Mouse (Mus musculus): ENCODE data around the gene Iqca. TPM values are rescaled to one million over a fixed set of nuclear protein-coding genes. Genes with fewer than 3 reads are reported as not detected.

Iqca gene
- total and polyA plus RNA-seq, 2 experiments from 2014 or later, result 0.52 to 1.5 TPM

DNA sequence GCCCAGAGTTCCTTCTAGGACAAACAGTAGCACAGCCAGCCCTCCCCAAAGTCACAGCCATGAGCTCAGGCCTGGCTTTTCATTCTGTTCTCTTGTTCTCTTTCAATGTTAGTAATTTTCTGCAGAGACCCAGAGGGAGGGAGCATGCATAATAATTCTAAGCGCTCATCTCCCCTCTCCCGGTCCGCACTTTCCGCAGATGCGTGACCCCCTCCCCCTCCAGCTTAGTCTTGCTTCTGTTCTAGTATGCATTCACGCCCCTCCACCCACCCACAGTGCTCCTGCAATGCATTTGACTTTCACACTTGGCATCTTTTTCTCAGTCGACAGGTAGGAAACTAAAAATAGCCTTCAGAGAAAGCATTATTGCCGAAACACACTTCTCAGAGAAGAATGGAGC, 21.1 kb upstream of the Iqca start:
- Histone ChIP-seq H3K4me2 (ENCODE audit: low read depth) (no peak overlapping the region), H3K9me3 (ENCODE audit: low read length) (no peaks in the 10 kb centered on the region), H3K4me1 (ENCODE audit: insufficient read depth) (0 out of 2 replicates have a peak, but pooled peaks cover 10% of the 10 kb centered on the region), H3K4me3 (ENCODE audit: low read depth, low read length) (no peak overlapping the region), H3K27ac (ENCODE audit: low read depth, low read length) (0 out of 2 replicates have a peak overlapping the region, but pooled peaks have one; percentile 45), H3K36me3 (ENCODE audit: insufficient read depth) (no peaks in the 10 kb centered on the region), H3K27me3 (ENCODE audit: insufficient read depth, low read length) (no peaks in the 10 kb centered on the region), H3K9ac (no peak overlapping the region)
- no peak for TF ChIP-seq CTCF (IDR thresholded peaks at IDR 0.05; ENCODE audit: low read depth)
- 38% methylated on average over 8 of the region's 8 CpGs for WGBS
- ATAC-seq (peak; percentile 86), DNase-seq (peak; percentile 62)

DNA sequence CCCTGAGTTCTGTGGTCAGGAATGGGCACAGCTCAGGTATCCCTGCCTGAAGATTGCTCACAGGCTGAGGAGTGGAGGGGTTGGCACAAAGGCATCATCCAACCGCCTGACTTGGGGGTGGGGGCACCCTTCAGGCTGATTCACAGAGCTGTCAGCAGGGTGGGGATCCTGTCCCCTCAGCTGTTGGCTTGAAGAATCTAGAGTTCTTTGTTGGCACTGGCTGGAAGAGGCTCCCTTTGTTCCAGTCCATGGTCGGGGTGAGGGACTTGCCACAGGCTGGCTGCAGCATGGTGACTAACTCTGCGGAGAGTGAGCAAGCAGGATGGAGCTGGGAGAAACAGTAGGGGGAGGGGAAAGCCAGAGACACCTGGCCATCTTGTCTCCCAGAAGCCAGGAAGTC, 11.1 kb upstream of the Iqca start:
- Histone ChIP-seq H3K4me1 (ENCODE audit: insufficient read depth) (no peaks in the 10 kb centered on the region), H3K36me3 (ENCODE audit: insufficient read depth) (no peaks in the 10 kb centered on the region), H3K9ac (no peak overlapping the region), H3K9me3 (ENCODE audit: low read length) (no peaks in the 10 kb centered on the region), H3K27ac (ENCODE audit: low read depth, low read length) (no peak overlapping the region), H3K4me2 (ENCODE audit: low read depth) (no peak overlapping the region), H3K4me3 (ENCODE audit: low read depth, low read length) (no peak overlapping the region), H3K27me3 (ENCODE audit: insufficient read depth, low read length) (no peaks in the 10 kb centered on the region)
- WGBS, result 35% methylated on average over 3 of the region's 3 CpGs
- TF ChIP-seq CTCF (IDR thresholded peaks at IDR 0.05; ENCODE audit: low read depth), result no peak
- ATAC-seq (peak; percentile 18; the same call in 1 of the 2 replicates), DNase-seq (no peak)

DNA sequence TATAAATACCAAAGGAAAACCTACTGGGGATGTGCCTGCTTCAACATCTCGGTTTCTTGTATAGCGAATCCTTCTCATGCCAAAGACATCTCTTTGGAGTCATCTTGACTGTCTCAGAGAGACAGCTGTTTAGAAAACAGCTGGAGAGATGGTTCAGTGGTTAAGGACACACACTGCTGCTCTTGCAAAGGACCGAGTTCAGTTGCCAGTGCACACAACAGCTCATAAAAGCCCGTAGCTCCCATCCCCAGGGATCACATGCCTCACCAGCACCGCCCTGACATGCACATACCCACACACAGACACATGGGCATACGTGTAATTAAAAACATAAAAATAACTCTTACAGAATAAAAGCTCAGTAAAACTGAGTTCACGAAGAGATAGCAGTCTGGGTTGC, 10.0 kb upstream of the Iqca start:
- no peak for TF ChIP-seq CTCF (IDR thresholded peaks at IDR 0.05; ENCODE audit: low read depth)
- Histone ChIP-seq H3K27ac (ENCODE audit: low read depth, low read length) (no peak overlapping the region), H3K4me1 (ENCODE audit: insufficient read depth) (no peaks in the 10 kb centered on the region), H3K36me3 (ENCODE audit: insufficient read depth) (no peaks in the 10 kb centered on the region), H3K9ac (no peak overlapping the region), H3K4me3 (ENCODE audit: low read depth, low read length) (no peak overlapping the region), H3K4me2 (ENCODE audit: low read depth) (no peak overlapping the region), H3K9me3 (ENCODE audit: low read length) (no peaks in the 10 kb centered on the region), H3K27me3 (ENCODE audit: insufficient read depth, low read length) (no peaks in the 10 kb centered on the region)
- DNase-seq, result no peak
- no peak for ATAC-seq
- 85% methylated on average over 7 of the region's 7 CpGs for WGBS

DNA sequence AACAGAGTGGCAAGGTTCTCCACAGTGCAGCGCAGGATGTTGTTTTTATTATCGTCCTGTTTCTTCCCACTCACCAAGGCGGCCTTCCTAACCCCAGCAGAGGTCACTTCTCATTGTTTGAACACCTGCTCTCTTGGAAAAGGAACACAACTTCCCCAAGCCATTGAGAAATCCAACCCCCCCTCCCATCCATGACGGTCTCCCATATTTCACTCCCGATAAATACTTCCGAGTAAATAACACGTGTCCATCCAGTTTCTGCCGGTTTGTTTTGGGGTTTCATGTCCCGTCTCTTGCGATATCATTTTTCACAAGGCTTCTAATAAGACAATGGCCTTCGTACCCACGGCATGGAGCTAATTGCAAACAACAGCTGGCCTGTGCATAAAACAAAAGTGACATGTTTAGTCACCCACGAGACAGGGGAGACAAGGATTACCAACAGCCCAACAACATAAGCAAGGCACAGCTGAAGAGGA, 9.2 kb upstream of the Iqca start:
- no peaks in the 10 kb centered on the region for H3K4me1 ChIP-seq (ENCODE audit: insufficient read depth)
- 48% methylated on average over 13 of the region's 13 CpGs for WGBS
- no peaks in the 10 kb centered on the region for H3K36me3 ChIP-seq (ENCODE audit: insufficient read depth)
- H3K4me3 ChIP-seq (ENCODE audit: low read depth, low read length), result no peak overlapping the region
- no peak overlapping the region for H3K4me2 ChIP-seq (ENCODE audit: low read depth)
- no peaks in the 10 kb centered on the region for H3K9me3 ChIP-seq (ENCODE audit: low read length)
- no peak for TF ChIP-seq CTCF (IDR thresholded peaks at IDR 0.05; ENCODE audit: low read depth)
- no peak overlapping the region for H3K27ac ChIP-seq (ENCODE audit: low read depth, low read length)
- H3K9ac ChIP-seq, result no peak overlapping the region
- DNase-seq, result no peak
- no peaks in the 10 kb centered on the region for H3K27me3 ChIP-seq (ENCODE audit: insufficient read depth, low read length)
- no peak for ATAC-seq

DNA sequence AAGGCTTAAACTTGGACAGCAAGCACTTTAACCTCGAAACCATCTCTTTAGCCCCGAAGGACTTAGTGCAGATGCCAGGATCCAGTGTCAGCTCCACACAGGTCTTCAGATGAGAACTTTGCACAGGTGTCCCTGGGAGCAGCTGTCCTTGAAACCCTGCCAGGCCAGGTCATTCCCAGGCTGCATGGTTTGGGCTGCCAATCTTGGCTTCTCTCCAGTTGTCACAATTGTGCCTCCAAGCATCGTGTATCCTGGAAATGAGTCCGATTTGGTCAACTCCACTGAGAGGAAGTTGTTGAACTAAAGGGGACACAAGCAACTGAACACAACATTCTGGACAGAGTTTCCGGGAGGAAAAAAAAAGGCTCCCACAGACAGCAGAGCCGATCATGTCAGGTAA, 8.4 kb upstream of the Iqca start:
- Histone ChIP-seq H3K36me3 (ENCODE audit: insufficient read depth) (no peaks in the 10 kb centered on the region), H3K4me3 (ENCODE audit: low read depth, low read length) (no peak overlapping the region), H3K9me3 (ENCODE audit: low read length) (no peaks in the 10 kb centered on the region), H3K4me1 (ENCODE audit: insufficient read depth) (no peaks in the 10 kb centered on the region), H3K4me2 (ENCODE audit: low read depth) (no peak overlapping the region), H3K9ac (no peak overlapping the region), H3K27ac (ENCODE audit: low read depth, low read length) (no peak overlapping the region), H3K27me3 (ENCODE audit: insufficient read depth, low read length) (no peaks in the 10 kb centered on the region)
- DNase-seq (no peak), ATAC-seq (no peak)
- TF ChIP-seq CTCF (IDR thresholded peaks at IDR 0.05; ENCODE audit: low read depth), result no peak
- WGBS, result 74% methylated on average over 6 of the region's 6 CpGs

DNA sequence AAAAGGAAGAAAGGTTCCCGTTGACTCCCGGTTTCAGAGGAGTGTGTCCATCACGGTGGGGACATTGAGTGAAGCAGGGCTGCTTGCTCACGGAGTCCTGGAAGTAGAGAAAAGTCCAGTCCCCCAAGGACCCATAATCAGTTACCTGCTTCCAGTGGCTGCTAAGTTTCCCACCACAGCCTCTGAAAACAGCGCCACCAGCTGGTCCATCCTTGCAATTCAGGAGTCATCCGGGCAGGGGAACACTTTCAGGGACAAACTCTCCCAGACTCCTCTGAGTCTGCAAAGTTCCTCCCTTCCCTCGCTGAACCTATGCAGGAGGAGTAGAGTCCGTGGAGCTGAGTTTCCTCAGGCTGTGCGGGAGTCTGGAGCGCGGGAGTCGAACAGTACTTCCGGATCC, 6.7 kb upstream of the Iqca start:
- Histone ChIP-seq H3K27ac (ENCODE audit: low read depth, low read length) (no peak overlapping the region), H3K9ac (no peak overlapping the region), H3K4me2 (ENCODE audit: low read depth) (no peak overlapping the region), H3K9me3 (ENCODE audit: low read length) (no peaks in the 10 kb centered on the region), H3K4me3 (ENCODE audit: low read depth, low read length) (no peak overlapping the region), H3K27me3 (ENCODE audit: insufficient read depth, low read length) (no peaks in the 10 kb centered on the region), H3K4me1 (ENCODE audit: insufficient read depth) (no peaks in the 10 kb centered on the region), H3K36me3 (ENCODE audit: insufficient read depth) (no peaks in the 10 kb centered on the region)
- DNase-seq (no peak), ATAC-seq (no peak)
- peak; percentile 46 for TF ChIP-seq CTCF (IDR thresholded peaks at IDR 0.05; ENCODE audit: low read depth)
- 44% methylated on average over 13 of the region's 13 CpGs for WGBS

DNA sequence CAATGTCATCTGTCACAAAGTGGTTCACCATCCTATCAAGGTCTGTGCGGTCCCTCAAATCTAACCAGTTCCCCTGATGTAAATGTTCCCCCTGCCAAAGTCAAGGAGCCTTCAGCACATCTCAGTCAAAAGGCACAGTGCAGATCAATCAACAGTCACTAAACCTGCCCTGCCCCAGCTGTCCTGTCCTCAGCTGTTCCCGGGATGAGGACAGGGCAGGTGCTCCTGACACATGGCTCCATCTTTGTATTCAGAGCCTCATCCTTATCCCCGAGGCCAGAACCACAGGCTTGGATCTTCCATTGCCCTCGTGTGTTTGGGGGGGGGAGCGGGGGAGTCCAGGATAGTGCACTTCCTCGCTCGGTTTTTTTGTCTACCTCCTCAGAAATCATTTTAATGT, 3.4 kb upstream of the Iqca start:
- WGBS, result 82% methylated on average over 7 of the region's 7 CpGs
- Histone ChIP-seq H3K9me3 (ENCODE audit: low read length) (no peaks in the 10 kb centered on the region), H3K27me3 (ENCODE audit: insufficient read depth, low read length) (no peaks in the 10 kb centered on the region), H3K4me3 (ENCODE audit: low read depth, low read length) (no peak overlapping the region), H3K36me3 (ENCODE audit: insufficient read depth) (no peaks in the 10 kb centered on the region), H3K9ac (no peak overlapping the region), H3K4me2 (ENCODE audit: low read depth) (no peak overlapping the region), H3K27ac (ENCODE audit: low read depth, low read length) (no peak overlapping the region), H3K4me1 (ENCODE audit: insufficient read depth) (no peaks in the 10 kb centered on the region)
- no peak for TF ChIP-seq CTCF (IDR thresholded peaks at IDR 0.05; ENCODE audit: low read depth)
- DNase-seq (no peak), ATAC-seq (no peak)
